Mouse (Mus musculus): ENCODE data around the gene Espnl.

The Espnl gene

DNA sequence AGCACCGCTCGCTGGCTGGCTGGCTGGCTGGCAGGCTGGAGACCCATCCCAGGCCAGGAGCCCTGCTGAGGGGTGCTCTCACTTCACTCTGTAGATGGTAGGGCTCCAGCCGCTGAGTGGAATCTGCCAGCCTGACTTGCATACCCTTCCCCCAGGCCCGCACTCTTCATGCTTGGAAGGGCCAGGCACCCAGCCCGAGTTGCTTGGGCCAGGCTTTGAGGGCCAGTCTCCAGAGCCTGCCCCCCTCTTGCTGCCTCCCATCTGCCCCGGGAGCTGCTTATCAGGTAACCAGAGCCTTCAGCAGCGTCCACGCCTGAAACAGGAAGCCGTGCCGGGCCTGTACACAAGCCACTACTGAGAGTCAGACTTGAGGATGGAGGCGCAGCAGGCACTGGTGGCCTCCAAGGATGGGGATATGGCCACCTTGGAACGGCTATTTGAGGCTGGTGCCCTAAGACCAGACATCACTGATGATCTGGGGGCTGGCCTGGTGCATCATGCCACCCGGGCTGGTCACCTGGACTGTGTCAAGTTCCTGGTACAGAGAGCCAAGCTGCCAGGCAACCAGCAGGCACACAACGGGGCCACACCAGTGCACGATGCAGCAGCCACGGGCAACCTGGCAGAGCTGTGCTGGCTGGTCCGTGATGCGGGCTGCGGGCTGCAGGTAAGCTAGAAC lies at the start of gene Espnl:
Espnl (plus strand) TSS at position 316 of the 679 bp plus-strand sequence.
- DNase-seq (ENCODE audit: low spot score in 2 of 2), result no peak

DNA sequence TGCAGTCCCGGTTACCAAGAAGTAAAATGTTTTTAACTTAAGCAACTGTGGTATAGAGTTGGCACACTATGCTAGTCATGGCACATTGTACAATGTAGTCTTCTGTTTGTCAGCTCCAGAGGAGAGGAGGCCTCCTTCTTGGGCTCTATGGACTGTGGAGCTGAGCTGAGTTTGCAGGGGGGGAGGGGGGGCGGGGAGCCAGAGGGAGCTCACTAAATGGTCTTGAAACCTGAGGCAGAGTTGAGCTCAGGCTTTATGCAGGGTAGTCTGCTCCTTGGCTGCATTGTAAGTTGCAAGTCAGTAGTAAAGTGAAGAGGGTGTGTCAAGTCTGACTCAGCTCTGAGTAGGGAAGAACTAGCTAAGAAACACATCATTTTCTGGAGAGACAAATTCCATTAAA lies 49.6 kb upstream of the Espnl start:
- no peak for DNase-seq (ENCODE audit: low spot score in 2 of 2)

- DNase-seq (ENCODE audit: low spot score in 2 of 2), result no peak
These were observed 45.3 kb upstream of the Espnl start for GRCm38 (mm10) chr1:91276581-91276980.

- no peak for DNase-seq (ENCODE audit: low spot score in 2 of 2)
These were observed 44.4 kb upstream of the Espnl start for GRCm38 (mm10) chr1:91277480-91277879.

GRCm38 (mm10) chr1:91278410-91279119 lies 43.3 kb upstream of the Espnl start:
- DNase-seq (ENCODE audit: low spot score in 2 of 2), result no peak

- no peak for DNase-seq (ENCODE audit: low spot score in 2 of 2)
These were observed 42.7 kb upstream of the Espnl start for GRCm38 (mm10) chr1:91279126-91279525.

DNA sequence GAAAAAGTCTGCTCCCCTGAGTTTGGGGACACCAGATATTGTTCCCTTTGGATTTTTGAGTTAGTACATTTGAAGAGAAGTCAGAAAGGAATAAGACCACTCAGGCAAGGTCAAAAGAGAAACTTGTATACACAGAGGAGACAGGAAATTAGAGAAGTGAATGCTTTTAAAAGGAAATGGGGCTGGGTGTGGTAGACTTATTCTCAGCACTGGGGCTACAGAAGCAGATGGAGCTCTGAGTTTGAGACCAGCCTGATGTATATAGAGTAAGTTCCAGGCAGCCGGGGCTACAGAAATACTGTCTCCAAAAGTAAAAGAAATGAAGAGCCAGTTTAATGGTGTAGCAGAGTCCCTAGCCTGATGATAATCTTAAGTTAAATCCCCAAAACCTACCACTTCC lies 39.3 kb upstream of the Espnl start:
- DNase-seq (ENCODE audit: low spot score in 2 of 2), result no peak

DNA sequence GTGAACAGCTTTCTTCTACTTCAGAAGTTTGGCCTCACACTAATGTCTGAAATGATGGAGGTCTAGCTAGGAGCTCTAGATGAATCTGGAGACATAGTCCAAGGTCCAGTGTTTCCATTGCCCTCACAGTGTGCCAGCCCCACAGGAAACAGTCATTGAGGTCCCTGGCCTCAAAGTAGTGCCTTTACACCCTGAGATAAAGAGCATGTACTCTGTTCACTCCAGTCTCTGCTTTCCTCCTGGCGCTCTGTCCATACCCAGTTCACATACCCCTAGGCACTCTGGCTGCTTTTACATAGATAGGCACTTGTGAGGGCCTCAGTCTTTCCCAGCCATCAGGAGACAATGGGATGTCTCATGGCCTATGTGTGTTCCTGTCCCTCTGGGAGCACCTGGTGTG lies 32.5 kb upstream of the Espnl start:
- no peak for DNase-seq (ENCODE audit: low spot score in 2 of 2)

GRCm38 (mm10) chr1:91292101-91292825 lies 29.6 kb upstream of the Espnl start:
- no peak for DNase-seq (ENCODE audit: low spot score in 2 of 2)

GRCm38 (mm10) chr1:91295544-91295943 lies 26.3 kb upstream of the Espnl start:
- no peak for DNase-seq (ENCODE audit: low spot score in 2 of 2)

DNA sequence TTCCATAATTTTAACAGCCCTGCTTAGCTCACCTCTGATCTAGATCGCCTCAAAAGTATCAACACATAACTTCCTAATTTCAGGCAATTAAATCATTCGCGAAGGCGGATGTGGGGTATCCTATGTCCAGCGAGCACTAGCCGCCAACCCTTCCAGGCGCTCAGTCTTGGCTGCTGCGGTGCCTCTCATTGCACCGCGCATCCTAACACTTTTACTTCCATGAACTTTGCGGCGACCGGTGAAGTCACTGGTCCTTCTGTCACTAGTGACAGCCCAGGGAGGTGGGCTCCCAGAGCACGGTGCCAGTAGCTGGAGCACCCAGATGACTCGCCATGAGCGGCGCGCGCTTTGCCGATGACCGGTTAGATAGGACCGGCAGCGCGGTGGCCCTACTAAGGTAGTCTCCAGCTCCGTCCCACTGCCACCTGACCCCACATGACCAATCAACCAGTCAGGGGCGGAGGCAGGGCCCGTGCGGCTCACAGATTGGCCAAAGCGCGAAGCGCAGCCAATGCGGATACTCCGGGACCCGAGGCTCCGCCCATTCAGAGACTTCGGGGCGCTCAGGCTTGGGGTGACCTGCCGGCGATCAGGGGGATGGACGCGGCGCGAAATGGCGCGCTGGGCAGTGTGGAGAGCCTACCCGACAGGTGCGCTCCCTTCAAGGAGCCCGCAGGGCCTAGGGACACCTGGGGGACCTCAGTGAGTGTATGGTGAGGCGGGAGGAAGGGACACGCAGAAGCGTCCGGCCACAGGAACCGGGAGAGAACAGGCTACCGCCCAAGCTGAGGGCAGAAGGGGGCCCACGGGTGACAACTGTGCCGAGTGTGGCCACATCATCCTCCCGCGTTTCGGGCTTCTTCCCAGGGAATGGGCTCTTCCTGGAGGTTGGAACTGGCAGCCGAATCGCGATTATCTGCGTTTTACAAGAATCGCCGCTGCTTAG lies 23.8 kb upstream of the Espnl start, which contains the start of gene Scly:
Scly (plus strand) TSS at position 540 of the 946 bp plus-strand sequence.
- DNase-seq (ENCODE audit: low spot score in 2 of 2), result peak; percentile 97

- DNase-seq (ENCODE audit: low spot score in 2 of 2), result no peak
These were observed 22.7 kb upstream of the Espnl start for GRCm38 (mm10) chr1:91299026-91299706.

- DNase-seq (ENCODE audit: low spot score in 2 of 2), result no peak
These were observed 22.0 kb upstream of the Espnl start for GRCm38 (mm10) chr1:91299707-91300426.

- no peak for DNase-seq (ENCODE audit: low spot score in 2 of 2)
These were observed 20.5 kb upstream of the Espnl start for GRCm38 (mm10) chr1:91301206-91301920.

DNA sequence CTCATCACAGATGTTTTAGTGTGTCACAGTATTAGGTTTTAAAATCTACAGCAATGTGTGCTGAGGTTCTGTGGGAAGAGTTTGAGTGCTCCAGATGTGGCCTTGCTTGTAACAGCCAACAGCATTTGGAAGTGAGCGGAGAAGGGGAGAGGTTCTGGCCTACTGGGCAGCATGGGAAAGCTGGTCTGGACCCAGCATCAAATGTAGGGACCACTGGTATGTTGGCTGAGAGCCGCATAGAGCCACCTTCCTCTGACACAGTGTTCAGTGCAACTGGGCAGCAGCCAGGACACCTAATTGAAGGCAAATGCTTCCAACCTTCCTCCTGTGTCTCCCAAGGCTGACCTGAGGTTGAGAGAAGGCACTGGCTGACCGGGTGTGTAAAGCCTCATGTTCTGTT lies 19.9 kb upstream of the Espnl start:
- DNase-seq (ENCODE audit: low spot score in 2 of 2), result no peak

DNA sequence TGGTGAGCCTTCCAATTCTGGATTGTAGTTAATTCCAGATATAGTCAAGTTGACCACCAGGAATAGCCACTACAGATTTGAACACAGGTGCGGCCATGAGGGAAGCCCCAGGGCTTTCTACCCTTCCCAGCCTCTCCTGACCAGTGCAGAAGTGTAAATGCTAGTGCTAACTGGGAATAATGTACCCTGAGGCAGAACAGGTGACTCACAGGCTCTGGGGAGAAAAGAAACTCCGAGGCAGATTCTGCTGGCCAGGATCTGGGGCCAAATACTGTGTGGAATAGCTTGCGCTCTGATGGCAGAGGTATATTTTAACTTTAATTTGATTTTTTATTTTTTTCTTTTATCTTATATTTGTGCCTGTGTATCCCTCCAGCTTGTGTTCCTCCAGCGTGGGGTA lies 17.3 kb upstream of the Espnl start:
- no peak for DNase-seq (ENCODE audit: low spot score in 2 of 2)

GRCm38 (mm10) chr1:91309366-91310085 lies 12.3 kb upstream of the Espnl start:
- no peak for DNase-seq (ENCODE audit: low spot score in 2 of 2)

DNA sequence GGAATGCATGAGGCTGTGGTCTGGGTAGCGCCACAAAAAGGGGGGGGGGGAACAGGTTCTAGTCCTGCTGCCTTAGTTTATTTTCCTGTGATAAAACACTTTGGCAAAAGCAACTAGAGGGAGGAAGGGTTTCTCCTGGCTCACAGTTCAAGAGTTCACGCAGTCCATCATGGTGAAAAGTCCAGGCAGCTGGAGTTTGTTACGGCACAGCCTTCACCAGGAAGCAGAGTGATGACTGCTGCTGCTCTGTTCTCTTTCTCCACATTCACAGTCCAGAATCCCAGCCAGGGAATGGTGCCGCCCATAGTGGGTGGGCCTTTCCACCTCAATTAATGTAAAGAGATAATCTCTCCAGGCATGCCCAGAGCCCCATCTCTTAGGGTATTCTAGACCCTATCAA lies 9.6 kb upstream of the Espnl start:
- DNase-seq (ENCODE audit: low spot score in 2 of 2), result no peak

DNA sequence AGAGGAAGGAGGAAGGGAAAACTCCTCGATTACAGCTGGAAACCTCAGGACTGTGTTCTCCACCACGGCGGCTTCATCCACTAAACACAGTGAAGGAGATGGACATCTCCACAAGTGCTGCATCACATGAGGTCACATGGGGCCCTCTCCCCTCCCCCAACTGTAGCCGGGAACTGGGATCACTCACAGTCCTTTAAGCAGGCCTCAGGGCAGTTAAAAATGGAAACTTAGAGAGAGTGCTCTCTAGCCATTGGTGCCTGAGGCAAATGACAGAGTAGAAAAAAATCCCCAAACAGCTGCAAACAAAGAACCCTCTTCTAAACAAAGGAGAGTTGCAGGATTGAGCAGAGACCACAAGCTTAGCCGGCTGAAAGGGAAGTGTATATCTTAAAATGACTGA lies 8.6 kb upstream of the Espnl start:
- no peak for DNase-seq (ENCODE audit: low spot score in 2 of 2)
